Mouse (Mus musculus) liver, embryonic 14.5 days (tissue): ENCODE data around the gene Esyt2. TPM values are rescaled to one million over a fixed set of nuclear protein-coding genes. Genes with fewer than 3 reads are reported as not detected.

Experiments used
- ATAC-seq: fragments of 200-750 bp; cut with Nextera tagmentation; 2 replicates; pipeline ENCODE4 v1.8.0; 2017; ENCODE audit warnings: moderate number of reproducible peaks, mild to moderate bottlenecking, moderate library complexity; ENCODE audit not compliant: insufficient read depth
- DNase-seq, 3 experiments: peaks; one replicate each; pipeline ENCODE4 v3.0.0-alpha.2; 2012 to 2013; ENCODE audit warnings: low read depth in 3 of 3, low spot score in 3 of 3
- H3K27ac ChIP-seq: fragments of 300-500 bp; sonication (generic); 2 replicates; pipeline ENCODE4 v1.5.1; 2014; ENCODE audit warnings: moderate library complexity, mild to moderate bottlenecking, control low read depth, inconsistent platforms
- H3K27me3 ChIP-seq: fragments of 300-500 bp; sonication (generic); 2 replicates; pipeline ENCODE4 v1.6.1; 2014; ENCODE audit warnings: mild to moderate bottlenecking, low read length, moderate library complexity; ENCODE audit not compliant: control insufficient read depth, insufficient read depth
- H3K36me3 ChIP-seq: fragments of 300-500 bp; sonication (generic); replicated peaks from 2 replicates; pipeline ENCODE4 v1.6.1; 2014; ENCODE audit warnings: low read depth; ENCODE audit not compliant: control insufficient read depth, insufficient read depth
- H3K4me1 ChIP-seq, 2 experiments: fragments of 200-500 bp in 1 of 2; fragments of 300-500 bp in 1 of 2; sonication (generic) in 1 of 2; replicated peaks; 2 replicates each; pipeline ENCODE4 v1.6.1; 2012 to 2014; ENCODE audit warnings: antibody characterized with exemption in 1 of 2, inconsistent platforms in 1 of 2, low read length in 1 of 2; ENCODE audit not compliant: control insufficient read depth in 2 of 2, insufficient read depth in 2 of 2
- H3K4me2 ChIP-seq: fragments of 300-500 bp; sonication (generic); 2 replicates; pipeline ENCODE4 v1.6.1; 2014; ENCODE audit warnings: low read depth, mild to moderate bottlenecking, control low read depth, moderate library complexity
- H3K4me3 ChIP-seq, 2 experiments: fragments of 200-500 bp in 1 of 2; fragments of 300-500 bp in 1 of 2; sonication (generic) in 1 of 2; 2 replicates each; pipeline ENCODE4 v1.5.1; 2012 to 2014; ENCODE audit warnings: low read depth in 2 of 2, low read length in 2 of 2, mild to moderate bottlenecking in 2 of 2, control low read depth in 1 of 2, inconsistent platforms in 1 of 2, moderate library complexity in 1 of 2; ENCODE audit not compliant: insufficient read depth in 1 of 2
- H3K9ac ChIP-seq: fragments of 300-500 bp; sonication (generic); replicated peaks from 2 replicates; pipeline ENCODE4 v1.6.1; 2014; ENCODE audit warnings: mild to moderate bottlenecking, control low read depth, moderate library complexity
- H3K9me3 ChIP-seq: fragments of 300-500 bp; sonication (generic); 2 replicates; pipeline ENCODE4 v1.6.1; 2016; ENCODE audit warnings: low read length, mixed read lengths; ENCODE audit not compliant: control insufficient read depth
- CTCF ChIP-seq: IDR thresholded peaks from 2 replicates; pipeline ENCODE4 v1.5.1; 2016; ENCODE audit warnings: antibody characterized with exemption, low read depth, control low read depth
- EP300 ChIP-seq: IDR thresholded peaks from 2 replicates; pipeline ENCODE4 v1.6.1; 2016; ENCODE audit warnings: antibody characterized with exemption, low read depth
- WGBS: fragments of 180-500 bp; shearing (Covaris S2); extraction: QIAGEN DNeasy Blood & Tissue Kit; methylation state at CpG from one replicate; pipeline ENCODE4 v1.1.7; 2014; ENCODE audit not compliant: insufficient replicate concordance; 5-methylcytosine and 5-hydroxymethylcytosine counted together
- polyA plus RNA-seq, 2 experiments: library from polyadenylated mRNA; depleted of rRNA in 1 of 2; stranded (reverse) in 1 of 2; unstranded in 1 of 2; fragments of >200 nt; fragmentation: Nextera tagmentation in 1 of 2; extraction: Ambion mirVana in 1 of 2; gene quantifications; 2 replicates each; pipeline versions ENCODE4 v1.2.1 to v1.2.3; 2012 to 2014

The Esyt2 gene
- polyA plus RNA-seq, 2 experiments = 6.3 to 10.4 TPM

DNA sequence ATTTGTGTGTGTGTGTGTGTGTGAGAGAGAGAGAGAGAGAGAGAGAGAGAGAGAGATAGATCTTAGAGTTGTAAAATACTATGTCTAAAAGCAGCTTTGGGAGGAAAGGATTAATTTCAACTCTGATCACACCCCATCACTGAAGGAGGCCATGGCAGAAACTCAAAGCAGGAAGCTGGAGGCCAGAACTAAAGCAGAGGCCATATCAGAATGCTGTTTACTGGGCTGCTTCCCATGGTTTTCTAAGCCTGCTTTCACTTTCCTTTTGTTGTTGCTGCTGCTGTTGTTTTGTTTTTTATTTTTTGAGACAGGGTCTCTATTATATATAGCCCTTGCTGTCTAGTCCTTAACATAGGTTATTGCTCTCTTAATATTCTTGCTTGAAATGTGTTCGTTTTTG lies 135.5 kb downstream of the Esyt2 start:
- DNase-seq (no peak), ATAC-seq (no peak)
- H3K4me2 ChIP-seq = no peak overlapping the region
- TF ChIP-seq EP300 = no peak
- TF ChIP-seq CTCF = no peak
- 79% methylated on average over 1 of the region's 1 CpGs for WGBS
- no peak overlapping the region for H3K9ac ChIP-seq
- H3K9me3 ChIP-seq = no peaks in the 10 kb centered on the region
- H3K27ac ChIP-seq = no peak overlapping the region
- peaks cover 81% of the 10 kb centered on the region for H3K36me3 ChIP-seq
- H3K4me1 ChIP-seq = no peaks in the 10 kb centered on the region
- H3K27me3 ChIP-seq = no peaks in the 10 kb centered on the region
- H3K4me3 ChIP-seq = no peak overlapping the region

DNA sequence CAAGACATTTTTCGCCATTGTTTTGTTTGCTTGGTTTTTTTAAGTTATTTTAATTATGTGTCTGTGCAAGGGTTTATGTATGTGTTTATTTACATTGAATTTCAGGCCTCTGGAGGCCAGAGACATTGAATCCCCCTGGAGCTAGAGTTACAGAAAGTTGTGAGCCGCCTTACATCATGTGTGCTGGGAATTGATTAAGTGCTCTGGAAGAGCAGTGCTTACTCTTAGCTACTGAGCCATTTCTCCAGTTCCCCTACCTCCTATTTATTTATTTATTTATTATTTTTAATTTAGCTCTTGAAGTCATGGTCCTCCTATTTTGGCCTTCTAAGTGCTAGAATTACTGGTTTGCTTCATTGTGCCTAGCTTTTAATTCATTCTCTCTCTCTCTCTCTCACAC lies 140.7 kb downstream of the Esyt2 start:
- Histone ChIP-seq H3K27ac (no peak overlapping the region), H3K9me3 (no peaks in the 10 kb centered on the region), H3K27me3 (no peaks in the 10 kb centered on the region), H3K4me3 (no peak overlapping the region), H3K9ac (no peak overlapping the region), H3K4me1 (no peaks in the 10 kb centered on the region), H3K36me3 (peaks cover 91% of the 10 kb centered on the region), H3K4me2 (no peak overlapping the region)
- DNase-seq = no peak
- TF ChIP-seq CTCF (no peak), EP300 (no peak)
- 87% methylated on average over 2 of the region's 2 CpGs for WGBS
- no peak for ATAC-seq

DNA sequence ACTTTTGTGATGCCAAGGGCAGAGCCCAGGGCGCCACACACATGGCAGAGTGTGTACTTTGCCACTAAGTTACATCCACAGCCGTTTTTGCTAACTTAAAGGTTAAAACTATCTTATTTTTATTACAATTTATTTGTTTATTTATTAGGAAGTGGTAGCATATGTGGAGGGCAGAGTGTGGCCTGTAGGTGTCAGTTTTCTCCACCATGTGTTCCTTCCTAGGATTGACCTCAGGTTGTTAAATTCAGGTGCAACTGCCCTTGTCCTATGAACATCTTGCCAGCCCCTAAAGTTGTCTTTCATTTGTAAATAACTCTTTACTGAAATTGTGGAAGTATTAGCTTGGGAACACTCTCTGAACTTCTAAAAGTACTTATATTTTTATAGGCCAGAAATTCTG lies 144.4 kb downstream of the Esyt2 start:
- Histone ChIP-seq H3K9me3 (no peaks in the 10 kb centered on the region), H3K4me3 (no peak overlapping the region), H3K27me3 (no peaks in the 10 kb centered on the region), H3K4me1 (no peaks in the 10 kb centered on the region), H3K9ac (no peak overlapping the region), H3K4me2 (no peak overlapping the region), H3K27ac (no peak overlapping the region), H3K36me3 (peaks cover 95% of the 10 kb centered on the region)
- DNase-seq = no peak
- ATAC-seq = no peak
- 83% methylated on average over 2 of the region's 2 CpGs for WGBS
- TF ChIP-seq CTCF = no peak
- no peak for TF ChIP-seq EP300

DNA sequence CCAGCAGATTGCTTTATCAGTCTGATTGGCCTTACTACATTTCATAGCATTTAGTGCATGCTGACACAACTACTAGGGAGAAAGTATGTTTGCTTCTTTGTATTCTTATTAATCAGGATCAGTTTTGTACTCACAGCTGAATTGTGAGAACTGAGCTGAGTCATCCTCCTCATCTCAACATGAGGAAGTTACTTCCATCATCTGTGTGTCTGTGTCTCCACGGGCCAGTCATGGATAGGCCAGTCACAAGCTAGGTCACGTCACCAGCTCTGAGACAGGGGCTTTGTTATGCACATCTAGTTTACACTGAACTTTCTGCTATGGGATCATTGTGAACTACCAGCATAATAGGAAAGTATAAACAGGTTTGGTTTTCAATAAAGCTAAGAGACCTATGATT lies 152.7 kb downstream of the Esyt2 start:
- DNase-seq (no peak), ATAC-seq (no peak)
- Histone ChIP-seq H3K9ac (no peak overlapping the region), H3K36me3 (peaks cover 83% of the 10 kb centered on the region), H3K27ac (no peak overlapping the region), H3K4me1 (peaks cover 0 to 3% of the 10 kb centered on the region in 2 experiments; a peak in 2 of 4 replicates), H3K4me3 (no peak overlapping the region), H3K27me3 (no peaks in the 10 kb centered on the region), H3K9me3 (no peaks in the 10 kb centered on the region), H3K4me2 (no peak overlapping the region)
- TF ChIP-seq CTCF (no peak), EP300 (no peak)
- 53% methylated on average over 2 of the region's 2 CpGs for WGBS

DNA sequence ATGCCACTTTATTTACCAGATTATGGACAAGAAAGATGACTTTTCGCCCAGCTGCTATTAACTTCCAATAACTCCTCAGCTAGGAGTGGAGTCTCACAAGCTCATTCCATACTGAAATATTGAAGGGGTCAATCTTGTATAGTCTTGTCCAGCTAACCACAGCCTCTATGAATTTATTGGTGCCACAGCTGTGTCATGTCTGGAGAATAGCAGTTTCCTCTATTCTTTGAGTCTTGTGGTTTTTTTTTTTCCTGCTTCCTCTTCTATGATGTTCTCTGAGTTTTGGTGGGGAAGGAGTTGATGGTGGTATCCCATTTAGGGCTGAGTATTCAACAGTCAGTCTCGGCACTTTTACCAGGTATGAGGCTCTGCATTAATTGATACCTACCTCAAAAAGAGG lies 154.2 kb downstream of the Esyt2 start:
- ATAC-seq = no peak
- Histone ChIP-seq H3K27ac (no peak overlapping the region), H3K4me1 (peaks cover 0 to 3% of the 10 kb centered on the region in 2 experiments; a peak in 2 of 4 replicates), H3K9ac (no peak overlapping the region), H3K4me3 (no peak overlapping the region), H3K9me3 (no peaks in the 10 kb centered on the region), H3K27me3 (no peaks in the 10 kb centered on the region), H3K36me3 (peaks cover 83% of the 10 kb centered on the region), H3K4me2 (no peak overlapping the region)
- no peak for DNase-seq
- 66% methylated on average over 2 of the region's 2 CpGs for WGBS
- TF ChIP-seq CTCF (no peak), EP300 (no peak)

DNA sequence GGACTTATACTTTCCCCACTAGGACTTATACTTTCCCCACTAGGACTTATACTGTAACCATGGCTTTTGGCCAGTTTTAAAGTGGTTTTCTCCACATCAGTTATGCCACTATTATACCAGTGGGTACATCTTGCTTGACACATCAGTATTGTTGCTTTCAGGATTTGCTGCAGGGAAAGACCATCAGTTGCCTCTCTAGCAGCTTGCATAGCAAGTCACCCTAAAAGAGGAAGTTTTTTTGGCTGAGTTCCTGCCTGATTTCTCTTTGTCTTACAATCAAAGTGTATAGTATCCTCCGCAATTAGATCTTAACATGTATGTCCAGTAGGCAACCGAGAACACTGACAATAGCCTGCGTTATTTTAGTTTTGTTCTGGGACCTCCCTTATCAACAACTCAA lies 155.1 kb downstream of the Esyt2 start:
- Histone ChIP-seq H3K9me3 (no peaks in the 10 kb centered on the region), H3K4me3 (no peak overlapping the region), H3K4me2 (no peak overlapping the region), H3K9ac (no peak overlapping the region), H3K36me3 (peaks cover 84% of the 10 kb centered on the region), H3K4me1 (peaks cover 0 to 3% of the 10 kb centered on the region in 2 experiments; a peak in 2 of 4 replicates), H3K27me3 (no peaks in the 10 kb centered on the region), H3K27ac (no peak overlapping the region)
- TF ChIP-seq CTCF = no peak
- no peak for TF ChIP-seq EP300
- DNase-seq (no peak), ATAC-seq (no peak)
- WGBS = 71% methylated on average over 3 of the region's 3 CpGs
